Mouse (Mus musculus): ENCODE data around the gene Was. TPM values are rescaled to one million over a fixed set of nuclear protein-coding genes. Genes with fewer than 3 reads are reported as not detected.

Gene Was
- polyA plus RNA-seq, 1 experiment from 2014 or later = 0.16 TPM

- no peaks in the 10 kb centered on the region for H3K27me3 ChIP-seq (ENCODE audit: control insufficient read depth, insufficient read depth, low read length)
- 71% methylated on average over 1 of the region's 1 CpGs for WGBS
These were observed 57.3 kb downstream of the Was start for GRCm38 (mm10) chrX:8033009-8033408.

More at GRCm38 (mm10) chrX:8033009-8033408, 57.3 kb downstream of the Was start:
- no peak overlapping the region for H3K27ac ChIP-seq (replicated peaks; ENCODE audit: low read depth, low read length)
- no peak overlapping the region for H3K4me3 ChIP-seq (replicated peaks; ENCODE audit: low read depth, low read length)
- no peaks in the 10 kb centered on the region for H3K9me3 ChIP-seq (ENCODE audit: control insufficient read depth, low read length)
- DNase-seq (no peak), ATAC-seq (ENCODE audit: low FRiP score, low TSS enrichment) (no peak)
- H3K9ac ChIP-seq (replicated peaks; ENCODE audit: low read length) = no peak overlapping the region
- no peaks in the 10 kb centered on the region for H3K36me3 ChIP-seq (ENCODE audit: control insufficient read depth, insufficient read depth, low read length)
- no peaks in the 10 kb centered on the region for H3K4me1 ChIP-seq (ENCODE audit: control insufficient read depth, insufficient read depth, low read length)
- no peak overlapping the region for H3K4me2 ChIP-seq (ENCODE audit: low read length)

Other genes starting within 250 kb of the Was start
- gene Otud5, start 249.1 kb downstream of the Was start, polyA plus RNA-seq (2014; fragmentation: Nextera tagmentation; extraction: Ambion mirVana) = 32.3 and 38.0 TPM in 2 replicates
- gene Pim2, start 212.2 kb downstream of the Was start, polyA plus RNA-seq (2014; fragmentation: Nextera tagmentation; extraction: Ambion mirVana) = 13.9 and 18.8 TPM in 2 replicates
- 17.4 and 24.6 TPM in 2 replicates for gene Slc35a2, start 206.5 kb downstream of the Was start, polyA plus RNA-seq (2014; fragmentation: Nextera tagmentation; extraction: Ambion mirVana)
- gene Pqbp1, start 191.2 kb downstream of the Was start, polyA plus RNA-seq (2014; fragmentation: Nextera tagmentation; extraction: Ambion mirVana) = 181 and 219 TPM in 2 replicates
- gene Timm17b, start 191.1 kb downstream of the Was start, polyA plus RNA-seq (2014; fragmentation: Nextera tagmentation; extraction: Ambion mirVana) = 171 and 214 TPM in 2 replicates
- not detected in 2 replicates for gene Gm10491, start 182.7 kb downstream of the Was start, polyA plus RNA-seq (2014; fragmentation: Nextera tagmentation; extraction: Ambion mirVana)
- not detected in 2 replicates for gene Gm10490, start 181.0 kb downstream of the Was start, polyA plus RNA-seq (2014; fragmentation: Nextera tagmentation; extraction: Ambion mirVana)
- 197 and 199 TPM in 2 replicates for gene Pcsk1n, start 170.7 kb downstream of the Was start, polyA plus RNA-seq (2014; fragmentation: Nextera tagmentation; extraction: Ambion mirVana)
- not detected in 2 replicates for gene Eras, start 161.9 kb downstream of the Was start, polyA plus RNA-seq (2014; fragmentation: Nextera tagmentation; extraction: Ambion mirVana)
- gene Hdac6, start 142.6 kb downstream of the Was start, polyA plus RNA-seq (2014; fragmentation: Nextera tagmentation; extraction: Ambion mirVana) = 59.7 and 70.2 TPM in 2 replicates
- 0.11 TPM in 1 of 2 replicates, not detected in the other for gene Gata1, start 112.4 kb downstream of the Was start, polyA plus RNA-seq (2014; fragmentation: Nextera tagmentation; extraction: Ambion mirVana)
- gene Glod5, start 72.0 kb downstream of the Was start, polyA plus RNA-seq (2014; fragmentation: Nextera tagmentation; extraction: Ambion mirVana) = not detected in 2 replicates
- gene Suv39h1, start 15.7 kb downstream of the Was start, polyA plus RNA-seq (2014; fragmentation: Nextera tagmentation; extraction: Ambion mirVana) = 34.0 and 38.2 TPM in 2 replicates
- 54.4 and 57.9 TPM in 2 replicates for gene Wdr13, start 42.4 kb upstream of the Was start, polyA plus RNA-seq (2014; fragmentation: Nextera tagmentation; extraction: Ambion mirVana)
- gene Rbm3, start 55.4 kb upstream of the Was start, polyA plus RNA-seq (2014; fragmentation: Nextera tagmentation; extraction: Ambion mirVana) = 386 and 395 TPM in 2 replicates
- gene Tbc1d25, start 85.7 kb upstream of the Was start, polyA plus RNA-seq (2014; fragmentation: Nextera tagmentation; extraction: Ambion mirVana) = 22.4 and 24.8 TPM in 2 replicates
- 24.7 and 29.6 TPM in 2 replicates for gene Ebp, start 103.0 kb upstream of the Was start, polyA plus RNA-seq (2014; fragmentation: Nextera tagmentation; extraction: Ambion mirVana)
- 45.5 and 50.4 TPM in 2 replicates for gene Porcn, start 116.0 kb upstream of the Was start, polyA plus RNA-seq (2014; fragmentation: Nextera tagmentation; extraction: Ambion mirVana)
- 43.7 and 55.4 TPM in 2 replicates for gene Ftsj1, start 161.9 kb upstream of the Was start, polyA plus RNA-seq (2014; fragmentation: Nextera tagmentation; extraction: Ambion mirVana)
- gene Slc38a5, start 180.6 kb upstream of the Was start, polyA plus RNA-seq (2014; fragmentation: Nextera tagmentation; extraction: Ambion mirVana) = 28.7 and 44.3 TPM in 2 replicates
- gene Ssxb10, start 236.9 kb upstream of the Was start, polyA plus RNA-seq (2014; fragmentation: Nextera tagmentation; extraction: Ambion mirVana) = not detected in 2 replicates

Measured in midbrain, embryonic 14.5 days (tissue).